In the genomic region with DNA sequence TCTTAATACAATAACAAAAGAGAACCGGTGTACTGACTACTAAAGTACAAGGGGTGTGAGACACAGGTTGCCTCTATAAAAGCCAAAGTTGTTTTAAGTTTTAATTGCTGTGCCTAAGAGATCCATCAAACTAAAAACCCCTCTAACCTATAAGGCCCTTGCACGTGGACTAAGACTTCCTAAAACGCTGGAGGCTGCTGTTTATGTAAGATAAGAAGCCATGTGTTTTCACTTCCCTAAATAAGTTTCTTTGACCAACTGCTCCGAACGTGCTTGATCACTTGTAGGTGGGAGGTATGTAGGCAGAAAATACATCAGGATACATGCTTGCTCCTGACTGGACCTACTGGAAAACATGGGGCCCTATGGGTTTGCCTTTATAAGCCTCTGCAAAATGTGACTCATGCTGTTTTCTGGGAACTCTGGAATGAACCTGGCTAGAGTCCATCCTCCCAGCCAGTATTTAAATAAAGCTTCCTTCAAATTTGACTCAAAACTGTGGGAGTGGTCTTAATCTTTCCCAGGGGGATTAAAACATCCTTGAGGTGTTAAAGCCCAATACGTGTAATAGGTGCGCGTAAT, we compare ENCODE assay signal across 23 mouse cellular contexts. TPM values are rescaled to one million over a fixed set of nuclear protein-coding genes. Genes with fewer than 3 reads are reported as not detected.
DNase-seq lines count a peak whose midpoint lies in the region; ATAC-seq and TF ChIP-seq lines count a peak whose summit lies in the region.
"Had no signal": no experiment of that assay in that cellular context is flagged by ENCODE, and none has a peak within 500 bp of the region (broad histone marks: within the 10 kb centered on the region; RNA-seq: fewer than 3 reads in every experiment).

No protein-coding gene starts in this region.

- no peaks in the 10 kb centered on the region for H3K27me3 ChIP-seq in limb, embryonic 13.5 days
- H3K27me3 ChIP-seq in limb, embryonic 10.5 days (ENCODE audit: low read depth, poor library complexity, severe bottlenecking) = no peaks in the 10 kb centered on the region
- no peaks in the 10 kb centered on the region for H3K27me3 ChIP-seq in CH12.LX (replicated peaks)
- H3K27me3 ChIP-seq in limb, embryonic 14.5 days (ENCODE audit: control insufficient read depth, insufficient read depth, low read length) = no peaks in the 10 kb centered on the region
- H3K27me3 ChIP-seq: heart, embryonic 13.5 days; neural tube, embryonic 12.5 days had no signal

- no peak overlapping the region; the same call in 1 of the 2 replicates for H3K27ac ChIP-seq in limb, embryonic 13.5 days
- no peak overlapping the region for H3K27ac ChIP-seq in limb, embryonic 10.5 days
- H3K27ac ChIP-seq in CH12.LX (ENCODE audit: insufficient read depth, low read depth) = no peak overlapping the region
- H3K27ac ChIP-seq in limb, embryonic 14.5 days (replicated peaks; ENCODE audit: low read depth, low read length) = no peak overlapping the region
- H3K27ac ChIP-seq: heart, embryonic 13.5 days; liver, embryonic 14.5 days; neural tube, embryonic 12.5 days had no signal

- H3K9ac ChIP-seq in limb, embryonic 13.5 days = no peak overlapping the region
- H3K9ac ChIP-seq in CH12.LX (ENCODE audit: insufficient read depth, low read depth) = no peak overlapping the region
- no peak overlapping the region for H3K9ac ChIP-seq in limb, embryonic 14.5 days (ENCODE audit: low read depth, low read length, severe bottlenecking)
- H3K9ac ChIP-seq: heart, embryonic 13.5 days; liver, embryonic 14.5 days; neural tube, embryonic 12.5 days had no signal

- H3K4me3 ChIP-seq in limb, embryonic 13.5 days = no peak overlapping the region
- no peak overlapping the region for H3K4me3 ChIP-seq in limb, embryonic 10.5 days
- no peak overlapping the region for H3K4me3 ChIP-seq in CH12.LX (replicated peaks in 1 of 3; ENCODE audit: low read depth in 2 of 3, low read length in 2 of 3, poor library complexity in 1 of 3)
- no peak overlapping the region for H3K4me3 ChIP-seq in limb, embryonic 14.5 days (replicated peaks; ENCODE audit: low read length)
- H3K4me3 ChIP-seq: forebrain, embryonic 10.5 days; heart, embryonic 13.5 days; neural tube, embryonic 12.5 days had no signal

- TF ChIP-seq CTCF in CH12.LX (conservative IDR thresholded peaks at IDR 0.05 in 1 of 2, IDR thresholded peaks at IDR 0.05 in 1 of 2; ENCODE audit: low read depth in 2 of 2, low read length in 2 of 2) = no peak

- peak; percentile 59 for TF ChIP-seq EP300 in CH12.LX (IDR thresholded peaks at IDR 0.05; ENCODE audit: low read length)

- no peak for TF ChIP-seq POLR2A in CH12.LX (IDR thresholded peaks at IDR 0.05; ENCODE audit: low read depth, low read length)
- no peak for TF ChIP-seq POLR2A in limb, embryonic 14.5 days (IDR thresholded peaks at IDR 0.05; ENCODE audit: borderline replicate concordance, extremely low read depth, insufficient read depth, insufficient read length)

- peaks cover 8% of the 10 kb centered on the region; the same call in 1 of the 2 replicates for H3K4me1 ChIP-seq in limb, embryonic 13.5 days
- H3K4me1 ChIP-seq in limb, embryonic 10.5 days = no peaks in the 10 kb centered on the region
- H3K4me1 ChIP-seq in CH12.LX (ENCODE audit: control insufficient read depth in 1 of 2, insufficient read depth in 2 of 2) = peaks cover 2 to 31% of the 10 kb centered on the region in 2 experiments; a peak in 3 of 4 replicates
- peaks cover 2% of the 10 kb centered on the region; the same call in 1 of the 2 replicates for H3K4me1 ChIP-seq in limb, embryonic 14.5 days (ENCODE audit: control insufficient read depth, insufficient read depth, low read length)
- H3K4me1 ChIP-seq: neural tube, embryonic 12.5 days had no signal

- WGBS in limb, embryonic 13.5 days = 42% methylated on average over 8 of the region's 8 CpGs
- 68% methylated on average over 8 of the region's 8 CpGs for WGBS in limb, embryonic 10.5 days
- 41% methylated on average over 8 of the region's 8 CpGs for WGBS in limb, embryonic 14.5 days

- no peaks in the 10 kb centered on the region for H3K79me2 ChIP-seq in CH12.LX (replicated peaks; ENCODE audit: control insufficient read depth, extremely low read depth, insufficient read depth, poor library complexity, severe bottlenecking)

- H3K4me2 ChIP-seq in limb, embryonic 13.5 days (replicated peaks) = no peak overlapping the region
- no peak overlapping the region for H3K4me2 ChIP-seq in CH12.LX (ENCODE audit: insufficient read depth, low read depth, poor library complexity, severe bottlenecking)
- H3K4me2 ChIP-seq in limb, embryonic 14.5 days (replicated peaks; ENCODE audit: low read depth, low read length, severe bottlenecking) = no peak overlapping the region
- H3K4me2 ChIP-seq: heart, embryonic 13.5 days; neural tube, embryonic 12.5 days had no signal

- dilution Hi-C loops in CH12.LX (cut with MboI; ENCODE audit: extremely low pct_ligation_motif_present, extremely low pct_unique_long_range_greater_than_20kb, low sequenced_read_pairs) = no loop called here

- no peaks in the 10 kb centered on the region for H3K36me3 ChIP-seq in limb, embryonic 13.5 days
- H3K36me3 ChIP-seq in limb, embryonic 10.5 days = no peaks in the 10 kb centered on the region
- H3K36me3 ChIP-seq in CH12.LX (replicated peaks in 1 of 2; ENCODE audit: control insufficient read depth in 1 of 2, insufficient read depth in 1 of 2, low read length in 1 of 2) = no peaks in the 10 kb centered on the region
- no peaks in the 10 kb centered on the region for H3K36me3 ChIP-seq in limb, embryonic 14.5 days (ENCODE audit: control insufficient read depth, insufficient read depth, low read length)
- H3K36me3 ChIP-seq: forebrain, embryonic 10.5 days; heart, embryonic 13.5 days; neural tube, embryonic 12.5 days had no signal

- in situ Hi-C loops in CH12.LX (cut with MboI; ENCODE audit: low pct_ligation_motif_present, low pct_unique_long_range_greater_than_20kb, low sequenced_read_pairs) = no loop called here

- DNase-seq in limb, embryonic 10.5 days (ENCODE audit: low spot score) = no peak
- DNase-seq in CH12.LX (ENCODE audit: extremely low read depth) (peak; percentile 31), NIH3T3 (ENCODE audit: low read depth) (peak; percentile 93)
- peak; percentile 73 for DNase-seq in limb, embryonic 14.5 days (ENCODE audit: low spot score)
- no peak for DNase-seq in cerebellum, adult 18-20 months
- no peak for DNase-seq in neural tube, embryonic 10.5 days (ENCODE audit: extremely low spot score, low spot score)
- DNase-seq: adrenal gland, postnatal 14 days; cerebellum, adult 9-10 months; gastrocnemius, postnatal 36 days; kidney, postnatal 25 days; lung, postnatal 4 days; right cerebral cortex, postnatal 4 days had no signal

- no peaks in the 10 kb centered on the region for H3K9me3 ChIP-seq in limb, embryonic 13.5 days
- no peaks in the 10 kb centered on the region for H3K9me3 ChIP-seq in limb, embryonic 10.5 days (replicated peaks)
- no peaks in the 10 kb centered on the region for H3K9me3 ChIP-seq in CH12.LX (replicated peaks; ENCODE audit: low read length)
- H3K9me3 ChIP-seq in limb, embryonic 14.5 days (ENCODE audit: control insufficient read depth, low read length) = no peaks in the 10 kb centered on the region
- H3K9me3 ChIP-seq: forebrain, embryonic 10.5 days had no signal

- peak; percentile 66 for ATAC-seq in limb, embryonic 13.5 days (ENCODE audit: low FRiP score, low read depth)
- ATAC-seq in limb, embryonic 14.5 days (ENCODE audit: low FRiP score, low read depth) = peak; percentile 72
- ATAC-seq: inflammation-experienced regulatory T-cells, adult 6 months; midbrain, embryonic 16.5 days had no signal

- TF ChIP-seq RAD21 in CH12.LX (IDR thresholded peaks at IDR 0.05; ENCODE audit: low read depth, low read length) = no peak

TF ChIP-seq in CH12.LX, 34 proteins besides CTCF, POLR2A, EP300 and RAD21:
- no peak for TF ChIP-seq NELFE (IDR thresholded peaks at IDR 0.05; ENCODE audit: low read depth, low read length)
- peak; percentile 88 for TF ChIP-seq BHLHE40 (IDR thresholded peaks at IDR 0.05; ENCODE audit: low read depth, low read length)
- TF ChIP-seq MAX (IDR thresholded peaks at IDR 0.05; ENCODE audit: low read length) = peak; percentile 54; the same call in 1 of the 2 replicates
- peak; percentile 63; the same call in 1 of the 2 replicates for TF ChIP-seq IRF4 (IDR thresholded peaks at IDR 0.05; ENCODE audit: low read depth, low read length)
- peak; percentile 71 for TF ChIP-seq MYC (IDR thresholded peaks at IDR 0.05; ENCODE audit: low read depth, low read length)
- no peak for TF ChIP-seq UBTF (IDR thresholded peaks at IDR 0.05; ENCODE audit: low read depth, low read length)
- no peak for TF ChIP-seq ZMIZ1 (IDR thresholded peaks at IDR 0.05; ENCODE audit: low read depth, low read length)

RNA-seq across cellular contexts. Expression of gene Gm815, which starts 31.9 kb away (rescaled TPM):
- not detected in 2 replicates for polyA plus RNA-seq in limb, embryonic 13.5 days (2015; fragmentation: Nextera tagmentation; extraction: Ambion mirVana)
- not detected in 2 replicates for polyA plus RNA-seq in limb, embryonic 10.5 days (2016; fragmentation: Nextera tagmentation; extraction: Ambion mirVana)
- not detected in 2 replicates for total RNA-seq in CH12.LX (2012; rRNA removed)
- not detected in 2 replicates for total RNA-seq in CH12.LX (2014; rRNA removed)
- polyA plus RNA-seq in CH12.LX (2012; ENCODE audit: insufficient read length, low read depth) = not detected in 2 replicates
- not detected in 2 replicates for polyA plus RNA-seq in limb, embryonic 14.5 days (2012; rRNA removed)
- polyA plus RNA-seq in limb, embryonic 14.5 days (2014; fragmentation: Nextera tagmentation; extraction: Ambion mirVana) = not detected in 2 replicates
- total RNA-seq: adrenal gland, postnatal 14 days; gastrocnemius, postnatal 36 days; layer of hippocampus, postnatal 25 days; left cerebral cortex, postnatal 36 days had no signal
- polyA plus RNA-seq: forebrain, embryonic 10.5 days; heart, embryonic 13.5 days; hindbrain, embryonic 11.5 days; inflammation-experienced regulatory T-cells, adult 6 months; liver, embryonic 14.5 days; midbrain, embryonic 16.5 days; neural tube, embryonic 12.5 days; stomach, embryonic 14.5 days had no signal

Comparison
In these comparisons a context has a peak if more than half of its experiments do, and no peak if none do; other contexts are left out.
1. DNase-seq: peak in CH12.LX (single experiment), NIH3T3 (single experiment) and limb, embryonic 14.5 days (single experiment); none in limb, embryonic 10.5 days (single experiment), cerebellum, adult 18-20 months (0 of 2) and neural tube, embryonic 10.5 days (single experiment).